Mouse (Mus musculus): ENCODE data around the gene Krtap2-4.
"Not testable (repeated sequence)": the region's sequence is repeated elsewhere in the genome, so short reads cannot be mapped to it uniquely, and the experiment has no call there.

Krtap2-4 gene

DNA sequence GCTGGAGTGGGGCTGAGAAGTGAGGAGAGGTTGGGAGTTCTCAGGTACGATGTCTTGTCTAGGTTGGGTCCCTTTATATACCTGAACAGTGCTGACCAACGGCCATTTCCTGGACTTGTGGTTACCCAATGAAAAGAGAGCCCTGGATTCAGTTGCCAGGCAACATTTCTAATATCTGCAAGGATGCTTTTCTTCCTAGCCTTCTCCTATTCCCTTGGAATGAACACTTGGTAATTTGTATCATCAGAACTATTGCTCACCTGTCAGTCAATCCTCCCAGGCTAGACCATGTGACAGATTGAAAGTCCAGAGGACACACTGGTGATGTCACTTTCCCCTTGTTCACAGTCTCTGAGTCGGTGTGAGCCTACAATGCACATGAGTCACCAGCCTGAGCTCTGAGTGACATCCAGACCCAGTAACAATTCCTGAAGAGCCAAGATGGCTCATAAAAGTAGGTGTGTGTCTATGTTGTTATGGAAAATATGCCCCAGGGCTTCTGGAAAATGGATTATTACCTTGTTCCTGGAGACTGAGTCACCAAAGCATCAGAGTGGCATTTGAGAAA is at the start of gene Krtap2-4:
TSS of gene Krtap2-4 (minus strand) at position 51 of the 568 bp plus-strand sequence.
- no peak for DNase-seq (ENCODE audit: low read depth, low spot score)

DNA sequence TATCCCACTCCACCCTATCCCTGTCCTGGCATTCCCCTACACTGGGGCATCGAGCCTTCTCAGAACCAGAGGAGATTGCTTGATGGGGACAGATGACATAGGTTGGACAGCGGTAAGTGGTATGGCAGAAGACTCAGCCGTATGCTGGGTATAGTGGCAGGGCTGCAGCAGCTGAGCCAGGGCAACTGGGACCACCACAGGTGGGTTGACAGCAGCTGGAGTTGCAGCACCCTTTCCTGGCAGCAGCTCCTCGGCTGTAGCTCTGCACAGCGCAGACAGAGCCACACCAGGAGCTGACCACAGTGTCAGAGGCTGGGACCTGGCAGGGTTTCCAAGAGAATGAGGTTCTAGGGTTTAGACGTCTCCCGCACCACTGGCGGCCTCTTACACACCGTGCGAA is 48.2 kb upstream of the Krtap2-4 start:
- DNase-seq (ENCODE audit: low read depth, low spot score), result no peak

DNA sequence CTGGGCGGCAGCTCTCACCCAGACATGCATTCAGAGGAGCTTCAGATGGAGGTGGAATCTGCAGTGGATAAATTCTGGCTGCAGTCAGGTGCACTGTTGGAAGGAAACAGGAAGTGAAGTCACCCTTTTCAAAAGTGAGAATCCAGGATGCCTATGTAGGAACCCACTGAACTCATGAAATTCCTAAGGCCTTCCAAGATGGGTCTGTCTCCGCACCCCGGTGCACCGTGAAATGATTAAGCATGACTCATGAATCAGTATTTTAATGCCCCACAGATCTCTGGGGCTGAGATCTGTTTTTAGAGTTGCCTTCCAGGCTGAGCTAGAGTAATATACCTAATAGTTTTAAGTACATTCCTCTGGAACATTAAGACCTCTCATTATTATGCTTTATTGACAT is 44.6 kb upstream of the Krtap2-4 start:
- DNase-seq (ENCODE audit: low read depth, low spot score), result no peak

DNA sequence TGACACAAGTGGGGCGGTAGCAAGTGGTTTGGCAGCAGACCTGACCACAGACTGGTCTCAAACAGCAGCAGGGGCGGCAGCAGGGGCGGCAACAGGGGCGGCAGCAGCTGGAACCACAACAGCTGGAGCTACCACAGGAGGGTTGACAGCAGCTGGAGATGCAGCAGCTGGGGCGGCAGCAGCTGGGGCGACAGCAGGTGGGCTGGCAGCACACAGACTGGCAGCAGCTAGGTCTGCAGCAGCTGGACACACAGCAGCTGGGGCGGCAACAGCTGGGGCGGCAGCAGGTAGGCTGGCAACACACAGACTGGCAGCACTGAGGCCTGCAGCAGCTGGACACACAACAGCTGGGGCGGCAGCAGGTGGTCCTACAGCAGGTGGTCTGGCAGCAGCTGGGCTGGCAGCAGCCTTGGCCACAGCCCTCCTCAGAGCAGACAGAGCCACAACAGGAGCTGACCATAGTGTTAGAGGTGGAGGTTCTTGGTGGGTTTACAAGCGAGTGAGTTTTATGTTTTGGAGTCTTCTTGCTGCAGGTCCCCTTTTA is 43.9 kb upstream of the Krtap2-4 start, which contains the start of gene Gm11563:
TSS of gene Gm11563 (minus strand) at position 494 of the 544 bp plus-strand sequence.
- not testable (repeated sequence) for DNase-seq (ENCODE audit: low read depth, low spot score)

DNA sequence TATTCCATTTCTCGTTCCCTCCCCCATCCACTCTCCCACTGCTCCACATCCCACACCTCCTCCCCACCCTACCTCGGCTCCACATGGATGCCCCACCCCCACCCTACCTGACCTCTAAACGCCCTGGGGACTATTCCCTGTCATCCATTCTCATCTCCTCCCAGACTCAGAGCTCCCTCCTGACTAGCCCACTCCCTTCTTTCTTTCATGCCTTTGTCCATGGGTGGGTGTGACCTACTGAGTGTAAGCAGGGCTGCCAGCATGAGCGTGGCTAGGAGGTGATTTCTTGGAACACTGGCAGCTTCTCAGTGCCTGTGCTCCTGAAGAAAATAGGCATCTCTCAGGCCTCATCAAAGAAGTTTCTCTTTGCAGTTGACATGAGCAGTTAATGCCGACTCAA is 42.4 kb upstream of the Krtap2-4 start:
- no peak for DNase-seq (ENCODE audit: low read depth, low spot score)

DNA sequence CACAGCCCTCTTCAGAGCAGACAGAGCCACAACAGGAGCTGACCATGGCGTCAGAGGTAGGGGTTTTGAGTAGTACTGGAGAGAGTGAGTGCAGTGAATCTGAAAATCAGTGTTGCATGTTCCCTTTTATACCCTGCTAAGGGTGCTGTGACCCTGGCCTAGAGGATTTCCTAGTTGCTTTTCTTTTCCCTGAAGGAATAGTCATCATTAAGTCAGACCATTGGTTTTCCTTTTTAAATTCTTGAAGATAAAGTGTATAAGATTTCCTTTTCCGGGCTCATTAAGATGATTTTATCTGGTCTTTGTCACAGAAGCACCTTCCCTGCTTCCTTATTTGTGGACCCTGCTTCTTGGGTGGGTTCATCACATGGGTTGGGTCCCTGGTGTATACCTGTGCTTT is 35.5 kb upstream of the Krtap2-4 start, which contains the start of gene Gm11555:
TSS of gene Gm11555 (minus strand) at position 101 of the 400 bp plus-strand sequence.
- no peak for DNase-seq (ENCODE audit: low read depth, low spot score)

DNA sequence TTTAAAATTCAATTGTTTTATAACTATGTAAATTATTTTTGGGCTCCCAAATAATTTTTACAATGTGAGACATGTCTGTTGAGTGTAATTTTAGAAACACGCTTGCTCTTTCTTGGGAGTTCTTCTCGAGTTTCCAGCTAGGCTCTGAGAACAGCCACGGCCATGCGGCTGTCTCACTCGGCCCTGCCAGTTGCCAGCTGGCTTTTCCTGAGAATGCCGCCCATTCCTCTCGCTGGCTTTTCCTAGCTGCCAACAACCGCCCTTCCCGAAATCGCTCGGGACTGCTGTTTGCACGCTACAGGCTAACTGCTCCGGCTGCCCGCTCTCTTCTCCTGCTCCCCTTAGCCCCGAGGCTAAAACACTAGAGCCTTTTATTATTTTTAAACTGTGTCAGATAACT is 31.8 kb upstream of the Krtap2-4 start:
- DNase-seq (ENCODE audit: low read depth, low spot score), result no peak

DNA sequence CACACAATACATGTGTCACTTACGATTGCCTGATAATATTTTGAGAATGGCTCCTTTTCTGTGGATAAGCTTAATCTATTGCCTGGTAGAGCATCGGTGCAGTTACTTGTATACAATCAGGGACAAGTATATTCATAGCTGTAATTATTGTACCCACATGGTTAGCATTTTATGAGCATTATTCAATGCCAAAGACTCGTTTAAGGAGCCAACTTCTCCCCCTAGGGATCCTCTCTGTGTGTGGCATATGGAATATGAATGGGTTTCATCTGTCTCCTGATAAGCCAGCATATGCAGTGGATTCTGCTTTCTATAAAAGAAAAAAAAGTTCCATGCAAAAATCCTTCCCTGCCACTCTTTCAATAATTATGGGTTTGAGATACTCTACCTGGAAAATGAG is 29.7 kb upstream of the Krtap2-4 start:
- DNase-seq (ENCODE audit: low read depth, low spot score), result no peak

DNA sequence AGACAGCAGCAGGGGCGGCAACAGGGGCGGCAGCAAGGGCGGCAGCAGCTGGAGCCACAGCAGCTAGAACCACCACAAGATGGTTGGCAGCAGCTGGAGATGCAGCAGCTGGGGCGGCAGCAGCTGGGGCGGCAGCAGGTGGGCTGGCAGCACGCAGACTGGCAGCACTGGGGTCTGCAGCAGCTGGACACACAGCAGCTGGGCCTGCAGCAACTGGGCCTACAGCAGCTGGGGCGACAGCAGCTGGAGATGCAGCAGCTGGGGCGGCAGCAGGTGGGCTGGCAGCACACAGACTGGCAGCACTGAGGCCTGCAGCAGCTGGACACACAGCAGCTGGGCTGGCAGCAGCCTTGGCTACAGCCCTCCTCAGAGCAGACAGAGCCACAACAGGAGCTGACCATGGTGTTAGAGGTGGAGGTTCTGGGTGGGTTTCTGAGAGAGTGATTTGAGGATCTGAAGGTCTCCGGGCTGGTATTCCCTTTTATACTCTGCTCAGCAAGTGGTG is 29.0 kb upstream of the Krtap2-4 start, which contains the start of gene Krtap4-7:
TSS of gene Krtap4-7 (minus strand) at position 455 of the 505 bp plus-strand sequence.
- not testable (repeated sequence) for DNase-seq (ENCODE audit: low read depth, low spot score)

DNA sequence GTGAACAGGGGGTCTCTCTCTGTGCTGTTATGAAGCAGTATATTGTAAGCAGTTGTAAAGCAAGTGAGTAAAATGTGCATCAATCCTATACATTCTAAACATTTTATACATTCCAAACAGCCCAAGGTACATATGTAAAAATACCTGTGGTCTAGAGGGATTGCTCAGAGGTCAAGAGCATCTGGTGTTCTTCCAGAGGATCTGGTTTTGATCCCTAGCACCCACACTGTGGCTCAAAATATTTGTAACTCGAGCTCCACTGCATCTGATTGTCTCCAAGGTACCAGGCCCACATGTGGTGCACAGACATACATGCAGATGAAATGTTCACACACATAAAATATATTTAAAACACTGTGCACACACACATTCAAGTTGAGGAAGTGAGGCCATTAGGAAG is 26.3 kb upstream of the Krtap2-4 start:
- peak; percentile 29 for DNase-seq (ENCODE audit: low read depth, low spot score)

DNA sequence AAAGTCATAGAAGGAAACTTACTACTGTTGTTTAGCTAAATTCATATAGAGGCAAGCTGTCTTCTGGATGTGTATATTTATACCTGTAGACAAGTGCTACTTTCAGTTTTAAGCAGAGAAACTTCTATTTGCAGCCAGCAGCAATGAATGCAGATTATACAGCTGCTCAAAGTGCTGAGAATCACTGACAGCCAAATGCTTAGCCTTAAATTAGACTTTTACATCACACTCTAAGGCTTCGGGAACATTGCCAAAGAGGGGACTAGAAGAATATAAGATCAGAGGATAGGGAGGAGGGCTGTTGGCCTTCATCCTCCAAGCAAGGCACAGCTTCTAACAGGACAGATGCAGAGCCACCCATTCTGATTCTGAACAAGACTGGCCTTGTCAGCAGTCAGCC is 22.4 kb upstream of the Krtap2-4 start:
- DNase-seq (ENCODE audit: low read depth, low spot score), result no peak

DNA sequence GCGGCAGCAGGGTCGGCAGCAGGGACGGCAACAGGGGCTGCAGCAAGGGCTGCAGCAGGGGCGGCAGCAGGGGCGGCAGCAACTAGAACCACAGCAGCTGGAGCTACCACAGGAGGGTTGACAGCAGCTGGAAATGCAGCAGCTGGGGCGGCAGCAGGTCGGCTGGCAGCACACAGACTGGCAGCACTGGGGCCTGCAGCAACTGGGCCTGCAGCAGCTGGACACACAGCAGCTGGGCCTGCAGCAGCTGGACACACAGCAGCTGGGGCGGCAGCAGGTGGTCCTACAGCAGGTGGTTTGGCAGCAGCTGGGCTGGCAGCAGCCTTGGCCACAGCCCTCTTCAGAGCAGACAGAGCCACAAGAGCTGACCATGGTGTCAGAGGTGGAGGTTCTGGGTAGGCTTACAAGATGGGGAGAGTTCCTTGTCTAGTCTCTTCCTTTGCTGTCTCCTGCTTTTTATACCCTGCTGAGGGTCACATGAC is 20.0 kb upstream of the Krtap2-4 start, which contains the start of gene Krtap4-2:
TSS of gene Krtap4-2 (minus strand) at position 432 of the 482 bp plus-strand sequence.
- no peak for DNase-seq (ENCODE audit: low read depth, low spot score)

DNA sequence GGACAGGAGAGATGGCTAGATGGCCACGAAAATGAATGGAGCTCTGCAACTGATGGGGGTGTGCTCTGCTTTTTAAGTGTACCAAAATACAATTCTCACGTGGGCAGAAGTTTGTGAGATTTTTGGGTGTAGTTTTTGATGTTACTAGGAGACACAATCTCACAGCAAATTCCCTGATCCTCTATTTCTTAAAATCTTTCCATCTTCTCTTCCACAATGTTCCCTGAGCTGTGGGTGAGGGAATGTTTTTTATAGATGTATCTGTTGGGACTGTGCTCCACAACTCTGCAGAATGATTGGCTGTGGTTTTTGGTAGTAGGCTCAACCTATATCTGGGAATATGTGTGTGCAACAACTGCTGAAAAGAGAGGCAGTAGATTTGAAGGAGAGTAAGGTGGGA is 18.6 kb upstream of the Krtap2-4 start:
- DNase-seq (ENCODE audit: low read depth, low spot score), result no peak

DNA sequence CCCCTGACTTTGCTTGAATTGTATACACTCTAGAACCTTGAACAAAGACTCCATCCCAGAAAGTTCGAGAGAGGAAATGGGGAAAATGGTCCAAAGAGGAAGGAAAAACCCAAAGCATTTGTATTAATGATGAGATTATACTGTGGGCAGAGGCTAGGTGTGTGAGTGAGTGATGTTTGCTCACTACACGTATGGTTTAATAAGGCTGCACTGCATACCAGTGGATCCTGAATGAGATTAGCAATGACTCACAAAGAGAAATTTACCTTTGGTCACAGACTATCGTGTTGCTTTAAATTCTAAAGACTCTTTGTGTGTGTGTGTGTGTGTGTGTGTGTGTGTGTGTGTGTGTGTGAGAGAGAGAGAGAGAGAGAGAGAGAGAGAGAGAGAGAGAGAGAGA is 16.2 kb upstream of the Krtap2-4 start:
- no peak for DNase-seq (ENCODE audit: low read depth, low spot score)

DNA sequence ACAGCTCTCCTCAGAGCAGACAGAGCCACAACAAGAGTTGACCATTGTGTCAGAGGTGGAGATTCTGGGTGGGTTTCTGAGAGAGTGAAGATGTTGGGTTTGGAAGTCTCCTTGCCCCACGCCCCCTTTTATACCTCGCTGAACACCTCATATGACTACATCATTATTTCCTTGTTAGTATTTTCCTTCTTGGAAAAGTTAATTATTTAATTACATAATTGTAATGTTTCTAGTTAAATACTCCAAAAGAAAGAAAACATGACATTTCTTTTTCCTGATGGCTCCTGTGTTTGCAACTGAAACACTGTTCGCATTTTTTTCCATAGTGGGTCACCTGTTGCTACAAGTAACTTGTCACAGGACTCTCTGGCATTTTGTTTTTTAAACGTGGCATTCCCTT is 13.5 kb upstream of the Krtap2-4 start, which contains the start of gene Krtap4-1:
TSS of gene Krtap4-1 (minus strand) at position 101 of the 400 bp plus-strand sequence.
- DNase-seq (ENCODE audit: low read depth, low spot score), result no peak

DNA sequence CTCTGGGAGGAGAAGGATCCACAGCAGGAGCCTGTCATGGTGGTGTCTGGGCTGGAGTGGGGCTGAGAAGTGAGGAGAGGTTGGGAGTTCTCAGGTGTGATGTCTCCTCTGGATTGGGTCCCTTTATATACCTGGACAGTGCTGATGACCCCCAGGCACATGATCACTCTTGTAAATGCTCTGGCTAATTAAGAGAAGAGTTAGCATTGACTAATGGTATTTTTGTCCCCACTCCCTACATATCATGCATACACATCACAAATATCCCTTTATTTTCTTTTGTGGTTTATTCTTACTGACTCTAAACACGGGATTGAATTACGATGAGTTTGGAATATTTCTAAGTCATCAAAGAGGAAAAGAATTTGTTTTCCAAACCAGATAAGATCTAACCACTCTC is 5.7 kb upstream of the Krtap2-4 start, which contains the start of gene Gm11562:
TSS of gene Gm11562 (minus strand) at position 101 of the 400 bp plus-strand sequence.
- DNase-seq (ENCODE audit: low read depth, low spot score), result no peak

DNA sequence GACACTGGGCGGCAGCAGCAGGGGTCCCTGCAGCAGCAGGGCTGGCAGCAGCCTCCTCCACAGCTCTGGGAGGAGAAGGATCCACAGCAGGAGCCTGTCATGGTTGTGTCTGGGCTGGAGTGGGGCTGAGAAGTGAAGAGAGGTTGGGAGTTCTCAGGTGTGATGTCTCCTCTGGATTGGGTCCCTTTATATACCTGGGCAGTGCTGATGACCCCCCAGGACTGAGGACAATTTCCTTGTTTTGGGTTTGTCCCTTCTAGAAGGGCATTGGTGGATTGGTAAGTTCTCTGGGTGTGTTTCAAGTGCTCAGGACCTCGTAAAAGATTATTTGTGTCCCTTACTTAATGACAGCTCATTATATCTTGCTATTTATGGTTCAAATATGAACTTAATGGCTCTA is 4.6 kb downstream of the Krtap2-4 start, which contains the start of gene Gm11937:
TSS of gene Gm11937 (minus strand) at position 101 of the 400 bp plus-strand sequence.
- not testable (repeated sequence) for DNase-seq (ENCODE audit: low read depth, low spot score)

DNA sequence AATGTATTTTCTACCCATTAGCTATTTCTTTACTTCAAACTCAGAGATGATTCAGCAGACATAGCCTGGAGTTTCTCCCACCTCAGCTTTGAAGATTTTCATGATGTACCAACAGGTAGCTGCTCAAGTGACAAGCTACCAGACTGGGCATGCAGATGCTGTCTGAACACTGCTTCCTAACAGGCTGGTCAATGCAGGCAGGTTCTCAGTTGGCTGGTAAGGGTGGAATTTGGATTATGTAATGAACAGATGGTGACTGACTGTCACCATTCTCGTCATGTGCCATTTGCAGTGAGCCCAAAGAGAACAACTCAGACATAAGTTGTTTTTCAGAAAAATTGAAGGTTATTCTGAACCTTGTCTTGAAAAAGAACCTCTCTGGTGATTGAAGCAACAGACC is 5.5 kb downstream of the Krtap2-4 start:
- DNase-seq (ENCODE audit: low read depth, low spot score), result no peak

DNA sequence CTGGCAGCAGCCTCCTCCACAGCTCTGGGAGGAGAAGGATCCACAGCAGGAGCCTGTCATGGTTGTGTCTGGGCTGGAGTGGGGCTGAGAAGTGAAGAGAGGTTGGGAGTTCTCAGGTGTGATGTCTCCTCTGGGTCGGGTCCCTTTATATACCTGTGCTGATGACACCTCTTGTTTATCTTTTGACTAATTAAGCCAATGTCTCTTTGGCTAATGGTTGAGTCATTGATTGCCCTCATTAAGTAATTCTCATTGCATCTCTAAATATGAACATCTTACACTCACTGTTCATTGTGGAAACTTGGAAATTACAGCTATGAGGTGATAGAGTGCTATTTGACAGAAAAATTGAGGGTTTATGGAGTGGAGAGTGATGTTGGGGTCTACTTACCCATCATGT is 11.4 kb downstream of the Krtap2-4 start, which contains the start of gene Gm11938:
TSS of gene Gm11938 (minus strand) at position 101 of the 400 bp plus-strand sequence.
- not testable (repeated sequence) for DNase-seq (ENCODE audit: low read depth, low spot score)

DNA sequence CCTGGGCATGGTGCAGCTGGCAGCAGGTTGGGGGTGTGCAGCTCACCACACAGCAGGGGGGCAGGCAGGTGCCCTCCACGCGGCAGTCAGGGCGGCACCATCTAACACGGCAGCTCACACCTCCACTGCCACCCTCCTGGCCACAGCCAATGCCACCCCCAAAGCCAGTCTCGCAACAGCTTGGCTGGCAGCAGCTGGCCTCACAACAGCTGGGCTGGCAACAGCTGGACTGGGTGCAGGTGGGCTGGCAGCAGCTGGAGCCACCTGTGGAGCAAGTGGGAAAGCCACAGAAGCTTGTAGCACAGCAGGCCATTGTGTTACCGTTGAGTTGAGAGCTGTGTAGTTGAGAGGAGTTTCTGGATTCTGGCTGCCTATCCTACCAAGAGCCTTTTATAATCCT is 16.9 kb downstream of the Krtap2-4 start, which contains the start of gene Krtap9-3:
TSS of gene Krtap9-3 (minus strand) at position 364 of the 400 bp plus-strand sequence.
- not testable (repeated sequence) for DNase-seq (ENCODE audit: low read depth, low spot score)

DNA sequence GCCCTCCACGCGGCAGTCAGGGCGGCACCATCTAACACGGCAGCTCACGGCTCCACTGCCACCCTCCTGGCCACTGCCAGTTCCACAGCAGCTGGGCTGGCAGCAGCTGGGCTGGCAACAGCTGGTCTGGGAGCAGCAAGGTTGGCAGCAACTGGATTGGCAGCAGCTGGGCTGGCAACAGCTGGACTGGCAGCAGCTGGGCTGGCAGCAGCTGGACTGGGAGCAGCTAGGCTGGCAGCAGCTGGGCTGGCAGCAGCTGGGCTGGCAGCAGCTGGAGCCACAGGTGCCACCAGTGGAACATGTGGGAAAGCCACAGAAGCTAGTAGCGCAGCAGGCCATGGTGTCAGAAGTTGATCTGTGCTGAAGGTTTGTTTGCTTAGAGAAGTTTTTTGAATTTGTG is 23.7 kb downstream of the Krtap2-4 start, which contains the start of gene Krtap1-3:
TSS of gene Krtap1-3 (minus strand) at position 359 of the 400 bp plus-strand sequence.
- no peak for DNase-seq (ENCODE audit: low read depth, low spot score)

DNA sequence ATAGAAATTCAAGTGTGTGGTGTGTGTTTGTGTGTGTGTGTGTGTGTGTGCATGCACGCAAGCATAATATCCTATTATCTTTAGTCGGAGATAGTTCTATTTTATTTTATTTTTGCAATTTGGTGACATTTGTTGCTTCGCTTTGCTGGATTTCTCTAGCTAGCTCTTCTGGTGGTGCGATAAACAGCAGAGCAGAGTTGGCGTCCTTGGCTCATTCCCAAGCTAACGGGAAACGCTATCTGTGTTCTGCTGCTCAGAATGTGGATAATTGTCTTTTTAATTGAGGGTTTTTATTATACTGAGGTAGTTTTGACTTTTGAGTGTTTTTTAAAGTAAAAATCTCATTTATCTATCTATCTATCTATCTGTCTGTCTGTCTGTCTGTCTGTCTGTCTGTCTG is 29.6 kb downstream of the Krtap2-4 start:
- no peak for DNase-seq (ENCODE audit: low read depth, low spot score)
